Mouse (Mus musculus): ENCODE measurements around the gene Zfp426.

DNA sequence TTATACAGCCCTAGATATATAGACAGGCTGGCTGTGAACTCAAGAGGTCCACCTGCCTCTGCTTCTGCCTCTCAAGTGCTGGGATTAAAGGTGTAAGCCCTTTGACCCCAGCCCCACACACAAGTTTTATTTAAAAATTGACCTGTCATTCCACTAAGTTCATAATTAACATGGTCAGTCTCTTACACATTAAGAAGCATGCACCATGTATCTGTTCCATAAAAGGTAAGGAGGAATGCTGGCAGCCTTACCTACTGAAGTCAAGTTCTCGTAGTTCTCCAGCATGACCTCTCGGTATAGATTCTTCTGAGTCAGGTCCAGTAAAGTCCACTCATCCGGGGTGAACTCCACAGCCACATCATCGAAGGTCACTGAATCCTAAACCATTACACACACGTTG lies 12.3 kb upstream of the Zfp426 start:
- TF ChIP-seq POLR2A (IDR thresholded peaks at IDR 0.05; ENCODE audit: low read depth, low read length) (no peak), CTCF (conservative IDR thresholded peaks at IDR 0.05; ENCODE audit: insufficient read depth, insufficient read length, low read depth, low read length) (no peak)
